Mouse (Mus musculus): ENCODE results near the gene Spag5.

DNA sequence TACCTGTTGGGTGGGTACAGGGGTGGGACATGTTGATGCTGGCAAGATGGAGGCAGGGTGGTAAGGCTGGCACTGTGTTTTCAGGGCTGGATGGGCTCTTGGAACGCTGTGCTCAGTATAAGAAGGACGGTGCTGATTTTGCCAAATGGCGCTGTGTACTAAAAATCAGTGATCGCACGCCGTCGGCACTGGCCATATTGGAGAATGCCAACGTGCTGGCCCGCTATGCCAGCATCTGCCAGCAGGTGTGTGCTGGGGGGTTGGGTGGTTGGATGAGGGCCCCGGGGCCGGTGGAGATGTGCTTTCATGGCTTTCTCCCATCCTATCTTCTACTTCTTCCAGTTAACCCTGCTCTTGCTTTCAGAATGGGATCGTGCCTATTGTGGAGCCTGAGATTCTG is 23.6 kb downstream of the Spag5 start:
- no peak for TF ChIP-seq CTCF (IDR thresholded peaks at IDR 0.05; ENCODE audit: insufficient read depth, low read depth, low read length)
- no peak for TF ChIP-seq POLR2A (IDR thresholded peaks at IDR 0.05; ENCODE audit: insufficient read depth, low read depth, low read length)
